Mouse (Mus musculus): ENCODE measurements around the gene Rps5. TPM values are rescaled to one million over a fixed set of nuclear protein-coding genes. Genes with fewer than 3 reads are reported as not detected.
"Not testable (repeated sequence)": the region's sequence is repeated elsewhere in the genome, so short reads cannot be mapped to it uniquely, and the experiment has no call there.

Gene Rps5
- 473 and 517 TPM in 2 replicates for polyA plus RNA-seq (2015; fragmentation: Nextera tagmentation; extraction: Ambion mirVana)

GRCm38 (mm10) chr7:12921705-12922465 lies at the start of gene Rps5:
Rps5 (plus strand) TSS chr7:12922290.
- peak within 1 kb of the TSS; percentile 95 for H3K4me3 ChIP-seq (ENCODE audit: low read depth, low read length)
- no peaks in the 10 kb centered on the region for H3K27me3 ChIP-seq (ENCODE audit: control insufficient read depth, insufficient read depth, low read depth, low read length)
- H3K36me3 ChIP-seq (ENCODE audit: control insufficient read depth, insufficient read depth): peaks cover 35% of the 10 kb centered on the region
- H3K4me2 ChIP-seq (ENCODE audit: low read depth, low read length): peak within 1 kb of the TSS; percentile 91
- under 1% methylated on average over 55 of the region's 55 CpGs for WGBS (ENCODE audit: insufficient replicate concordance)
- ATAC-seq (ENCODE audit: low read depth): peak; percentile 97
- peak within 1 kb of the TSS; percentile 82 for H3K9ac ChIP-seq (ENCODE audit: low read depth, low read length)
- no peaks in the 10 kb centered on the region for H3K9me3 ChIP-seq (replicated peaks; ENCODE audit: control insufficient read depth, low read length)
- H3K27ac ChIP-seq (ENCODE audit: low read length): peak within 1 kb of the TSS; percentile 86
- peaks cover 20% of the 10 kb centered on the region for H3K4me1 ChIP-seq (ENCODE audit: control insufficient read depth, low read depth, low read length)

- Histone ChIP-seq H3K4me2 (ENCODE audit: low read depth, low read length) (no peak overlapping the region), H3K9me3 (replicated peaks; ENCODE audit: control insufficient read depth, low read length) (0 out of 2 replicates have a peak, but pooled peaks cover under 1% of the 10 kb centered on the region), H3K36me3 (ENCODE audit: control insufficient read depth, insufficient read depth) (no peaks in the 10 kb centered on the region), H3K27me3 (ENCODE audit: control insufficient read depth, insufficient read depth, low read depth, low read length) (no peaks in the 10 kb centered on the region), H3K27ac (ENCODE audit: low read length) (no peak overlapping the region), H3K4me3 (ENCODE audit: low read depth, low read length) (no peak overlapping the region), H3K4me1 (ENCODE audit: control insufficient read depth, low read depth, low read length) (no peaks in the 10 kb centered on the region), H3K9ac (ENCODE audit: low read depth, low read length) (no peak overlapping the region)
- WGBS (ENCODE audit: insufficient replicate concordance): 8% methylated on average over 3 of the region's 3 CpGs
- ATAC-seq (ENCODE audit: low read depth): no peak
Measured at GRCm38 (mm10) chr7:12874301-12874700, 47.8 kb upstream of the Rps5 start.

- no peak for ATAC-seq (ENCODE audit: low read depth)
- H3K9ac ChIP-seq (ENCODE audit: low read depth, low read length): no peak overlapping the region
- no peaks in the 10 kb centered on the region for H3K9me3 ChIP-seq (replicated peaks; ENCODE audit: control insufficient read depth, low read length)
- H3K4me3 ChIP-seq (ENCODE audit: low read depth, low read length): no peak overlapping the region
- no peak overlapping the region for H3K4me2 ChIP-seq (ENCODE audit: low read depth, low read length)
- no peaks in the 10 kb centered on the region for H3K27me3 ChIP-seq (ENCODE audit: control insufficient read depth, insufficient read depth, low read depth, low read length)
- no peaks in the 10 kb centered on the region for H3K36me3 ChIP-seq (ENCODE audit: control insufficient read depth, insufficient read depth)
- H3K4me1 ChIP-seq (ENCODE audit: control insufficient read depth, low read depth, low read length): peaks cover 7% of the 10 kb centered on the region
- no peak overlapping the region for H3K27ac ChIP-seq (ENCODE audit: low read length)
Measured at GRCm38 (mm10) chr7:12880036-12880435, 42.1 kb upstream of the Rps5 start.

GRCm38 (mm10) chr7:12880497-12880896 lies 41.6 kb upstream of the Rps5 start:
- Histone ChIP-seq H3K4me3 (ENCODE audit: low read depth, low read length) (peak overlapping the region; percentile 79), H3K9ac (ENCODE audit: low read depth, low read length) (peak overlapping the region; percentile 77; the same call in 1 of the 2 replicates), H3K4me2 (ENCODE audit: low read depth, low read length) (peak overlapping the region; percentile 92)
- WGBS (ENCODE audit: insufficient replicate concordance): 31% methylated on average over 8 of the region's 8 CpGs
- not testable (repeated sequence) for H3K36me3 ChIP-seq (ENCODE audit: control insufficient read depth, insufficient read depth); H3K27me3 ChIP-seq (ENCODE audit: control insufficient read depth, insufficient read depth, low read depth, low read length); H3K27ac ChIP-seq (ENCODE audit: low read length); ATAC-seq (ENCODE audit: low read depth); H3K9me3 ChIP-seq (replicated peaks; ENCODE audit: control insufficient read depth, low read length); H3K4me1 ChIP-seq (ENCODE audit: control insufficient read depth, low read depth, low read length)

DNA sequence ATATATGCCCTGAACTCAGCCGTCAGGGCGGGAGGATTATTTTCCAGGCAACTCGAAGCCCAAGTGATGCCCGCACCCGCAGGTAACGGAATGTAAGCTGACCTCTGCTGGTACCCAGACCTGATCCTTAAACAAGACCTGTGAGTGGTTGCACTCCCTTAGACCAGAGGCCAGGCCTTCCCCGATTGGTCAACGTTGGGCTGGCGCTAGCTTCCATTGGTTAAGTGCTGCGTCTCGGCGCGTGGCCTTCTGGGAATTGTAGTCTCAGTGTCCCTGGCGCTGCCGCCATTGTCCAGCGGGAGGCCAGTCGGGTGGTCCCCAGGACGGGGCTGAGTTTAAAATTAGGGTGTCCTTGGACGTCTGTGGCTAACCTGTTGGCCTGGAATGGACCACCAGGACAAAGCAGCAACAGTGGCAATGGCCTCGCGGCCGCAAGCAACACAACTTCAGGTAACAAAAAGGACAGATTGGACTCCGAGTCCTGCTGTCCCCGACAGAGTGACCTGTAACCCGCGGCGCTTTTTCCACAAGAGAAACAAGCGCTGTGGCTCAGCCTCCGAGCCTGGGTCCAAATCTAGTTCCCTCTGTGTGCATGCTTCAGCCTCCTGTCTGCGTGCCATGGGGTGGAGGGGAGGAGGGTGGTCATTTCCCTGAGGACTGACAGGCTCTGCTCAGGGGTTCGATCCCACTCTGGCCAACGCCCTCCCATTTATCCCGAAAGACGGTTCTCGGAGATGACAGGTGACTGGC lies 41.0 kb upstream of the Rps5 start, which contains the start of gene Zfp128:
TSS of gene Zfp128 (plus strand) at position 267 of the 750 bp plus-strand sequence.
- Histone ChIP-seq H3K9ac (ENCODE audit: low read depth, low read length) (peak within 1 kb of the TSS; percentile 77), H3K4me3 (ENCODE audit: low read depth, low read length) (peak within 1 kb of the TSS; percentile 79), H3K36me3 (ENCODE audit: control insufficient read depth, insufficient read depth) (no peaks in the 10 kb centered on the region), H3K27me3 (ENCODE audit: control insufficient read depth, insufficient read depth, low read depth, low read length) (no peaks in the 10 kb centered on the region), H3K4me2 (ENCODE audit: low read depth, low read length) (peak within 1 kb of the TSS; percentile 92), H3K9me3 (replicated peaks; ENCODE audit: control insufficient read depth, low read length) (no peaks in the 10 kb centered on the region), H3K4me1 (ENCODE audit: control insufficient read depth, low read depth, low read length) (peaks cover 7% of the 10 kb centered on the region), H3K27ac (ENCODE audit: low read length) (peak within 1 kb of the TSS; percentile 44)
- WGBS (ENCODE audit: insufficient replicate concordance): 1% methylated on average over 35 of the region's 35 CpGs
- ATAC-seq (ENCODE audit: low read depth): peak; percentile 100

DNA sequence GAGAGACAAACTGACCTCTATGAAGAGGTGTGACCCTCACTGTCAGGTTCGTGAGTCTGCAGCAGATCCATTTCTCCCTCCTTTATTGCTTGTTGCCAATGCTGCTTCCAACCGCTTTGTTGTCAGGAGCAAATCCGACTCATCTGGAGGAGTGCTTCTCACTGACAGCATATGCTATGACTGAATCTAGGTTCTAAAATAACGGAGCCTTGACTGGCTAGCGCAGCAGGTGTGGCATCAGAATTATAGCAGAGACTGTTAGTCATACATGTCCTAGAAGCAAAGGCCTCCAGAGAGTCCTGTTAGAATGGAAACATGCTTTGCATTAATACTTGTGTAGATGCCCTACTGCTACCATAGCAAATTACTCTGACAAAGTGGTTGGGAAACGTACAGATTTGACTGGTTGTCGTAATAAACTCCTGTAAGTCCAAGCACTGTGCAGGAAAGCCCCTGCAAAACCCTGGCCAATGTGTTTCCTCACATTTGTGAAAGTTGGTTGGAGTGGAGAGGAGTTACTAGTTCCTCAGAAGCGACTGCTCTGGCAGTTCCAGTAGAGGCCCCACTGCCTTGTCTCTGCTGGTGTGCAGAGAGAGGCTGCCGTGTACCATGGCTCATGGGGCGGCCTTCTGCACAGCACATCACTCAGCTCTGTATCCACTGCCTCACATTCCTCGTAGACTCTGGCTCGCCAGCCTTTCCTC lies 35.4 kb upstream of the Rps5 start:
- H3K4me3 ChIP-seq (ENCODE audit: low read depth, low read length): no peak overlapping the region
- peaks cover 11% of the 10 kb centered on the region for H3K36me3 ChIP-seq (ENCODE audit: control insufficient read depth, insufficient read depth)
- H3K4me1 ChIP-seq (ENCODE audit: control insufficient read depth, low read depth, low read length): peaks cover 2% of the 10 kb centered on the region
- H3K9ac ChIP-seq (ENCODE audit: low read depth, low read length): no peak overlapping the region
- no peaks in the 10 kb centered on the region for H3K27me3 ChIP-seq (ENCODE audit: control insufficient read depth, insufficient read depth, low read depth, low read length)
- no peaks in the 10 kb centered on the region for H3K9me3 ChIP-seq (replicated peaks; ENCODE audit: control insufficient read depth, low read length)
- ATAC-seq (ENCODE audit: low read depth): no peak
- H3K27ac ChIP-seq (ENCODE audit: low read length): no peak overlapping the region
- no peak overlapping the region for H3K4me2 ChIP-seq (ENCODE audit: low read depth, low read length)
- 76% methylated on average over 12 of the region's 12 CpGs for WGBS (ENCODE audit: insufficient replicate concordance)

DNA sequence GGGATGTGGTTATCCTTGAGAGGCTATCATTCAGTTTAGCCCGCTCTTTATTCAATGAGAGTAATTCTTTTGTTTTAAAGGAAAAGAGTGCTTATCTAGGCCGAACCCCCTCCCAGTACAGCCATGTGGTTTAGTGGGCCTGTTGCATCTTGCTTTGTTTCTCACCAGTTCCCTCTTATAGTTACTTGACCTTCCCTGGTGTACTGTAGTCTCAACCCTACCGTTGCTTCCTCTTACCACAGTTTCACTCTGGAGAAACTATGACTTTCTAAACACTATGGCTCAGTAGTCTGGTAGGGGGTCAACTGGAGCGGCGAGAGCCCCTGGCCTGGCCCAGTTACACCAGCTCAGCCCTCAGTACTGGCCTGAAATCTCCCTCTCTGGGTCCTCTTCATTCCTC lies 34.5 kb upstream of the Rps5 start:
- H3K27me3 ChIP-seq (ENCODE audit: control insufficient read depth, insufficient read depth, low read depth, low read length): no peaks in the 10 kb centered on the region
- H3K9me3 ChIP-seq (replicated peaks; ENCODE audit: control insufficient read depth, low read length): no peaks in the 10 kb centered on the region
- no peak overlapping the region for H3K27ac ChIP-seq (ENCODE audit: low read length)
- H3K9ac ChIP-seq (ENCODE audit: low read depth, low read length): no peak overlapping the region
- no peak overlapping the region for H3K4me2 ChIP-seq (ENCODE audit: low read depth, low read length)
- ATAC-seq (ENCODE audit: low read depth): no peak
- WGBS (ENCODE audit: insufficient replicate concordance): 64% methylated on average over 5 of the region's 5 CpGs
- H3K4me3 ChIP-seq (ENCODE audit: low read depth, low read length): no peak overlapping the region
- peaks cover 11% of the 10 kb centered on the region for H3K36me3 ChIP-seq (ENCODE audit: control insufficient read depth, insufficient read depth)
- H3K4me1 ChIP-seq (ENCODE audit: control insufficient read depth, low read depth, low read length): no peaks in the 10 kb centered on the region

- H3K27ac ChIP-seq (ENCODE audit: low read length): no peak overlapping the region
- H3K9me3 ChIP-seq (replicated peaks; ENCODE audit: control insufficient read depth, low read length): no peaks in the 10 kb centered on the region
- H3K4me1 ChIP-seq (ENCODE audit: control insufficient read depth, low read depth, low read length): no peaks in the 10 kb centered on the region
- no peak overlapping the region for H3K4me3 ChIP-seq (ENCODE audit: low read depth, low read length)
- no peak overlapping the region for H3K4me2 ChIP-seq (ENCODE audit: low read depth, low read length)
- no peak overlapping the region for H3K9ac ChIP-seq (ENCODE audit: low read depth, low read length)
- no peak for ATAC-seq (ENCODE audit: low read depth)
- no peaks in the 10 kb centered on the region for H3K27me3 ChIP-seq (ENCODE audit: control insufficient read depth, insufficient read depth, low read depth, low read length)
- WGBS (ENCODE audit: insufficient replicate concordance): 77% methylated on average over 14 of the region's 14 CpGs
- peaks cover 11% of the 10 kb centered on the region for H3K36me3 ChIP-seq (ENCODE audit: control insufficient read depth, insufficient read depth)
Measured at GRCm38 (mm10) chr7:12890928-12891327, 31.2 kb upstream of the Rps5 start.

All from liver, embryonic 16.5 days (tissue).